Mouse (Mus musculus): Measurements from ENCODE around the gene Fermt1. TPM values are rescaled to one million over a fixed set of nuclear protein-coding genes. Genes with fewer than 3 reads are reported as not detected.

Gene Fermt1
- polyA plus RNA-seq, 1 experiment from 2014 or later = 4.4 TPM

Other genes with a start within 250 kb of the Fermt1 start
- 0.87 and 1.1 TPM in 2 replicates for gene Chgb, start 164.6 kb downstream of the Fermt1 start, polyA plus RNA-seq (2015; fragmentation: Nextera tagmentation; extraction: Ambion mirVana)
- gene Trmt6, start 129.9 kb downstream of the Fermt1 start, polyA plus RNA-seq (2015; fragmentation: Nextera tagmentation; extraction: Ambion mirVana) = 21.6 and 21.8 TPM in 2 replicates
- 13.8 TPM in 2 replicates for gene Mcm8, start 129.8 kb downstream of the Fermt1 start, polyA plus RNA-seq (2015; fragmentation: Nextera tagmentation; extraction: Ambion mirVana)
- 7.7 and 8.4 TPM in 2 replicates for gene Crls1, start 99.2 kb downstream of the Fermt1 start, polyA plus RNA-seq (2015; fragmentation: Nextera tagmentation; extraction: Ambion mirVana)
- 6.3 and 7.3 TPM in 2 replicates for gene Lrrn4, start 65.0 kb downstream of the Fermt1 start, polyA plus RNA-seq (2015; fragmentation: Nextera tagmentation; extraction: Ambion mirVana)